Comparison of ENCODE assay signal across 25 mouse cellular contexts in genomic region chr16:73707051-73707450, GRCm38 (mm10).
A peak's percentile ranks its signal among the peaks of the same experiment; 100 is the strongest.
DNase-seq lines count a peak whose midpoint lies in the region; ATAC-seq and TF ChIP-seq lines count a peak whose summit lies in the region.
"Had no signal": no experiment of that assay in that cellular context is flagged by ENCODE, and none has a peak within 500 bp of the region (broad histone marks: within the 10 kb centered on the region; RNA-seq: fewer than 3 reads in every experiment).

No protein-coding gene starts in this region.

- no peaks in the 10 kb centered on the region for H3K27me3 ChIP-seq in forebrain, embryonic 16.5 days (replicated peaks; ENCODE audit: control insufficient read depth, insufficient read depth, low read length)
- no peaks in the 10 kb centered on the region for H3K27me3 ChIP-seq in forebrain, embryonic 12.5 days
- no peaks in the 10 kb centered on the region for H3K27me3 ChIP-seq in G1E (ENCODE audit: insufficient read depth, low read length)
- H3K27me3 ChIP-seq: CH12.LX; embryonic facial prominence, embryonic 12.5 days; heart, embryonic 13.5 days; hindbrain, embryonic 13.5 days; megakaryocyte, embryonic 14.5 days; neural tube, embryonic 15.5 days had no signal

- intact Hi-C loops in left cerebral cortex, postnatal 4 days (cut with DNase I): no loop called here

- H3K27ac ChIP-seq in forebrain, embryonic 16.5 days (ENCODE audit: low read length): no peak overlapping the region
- no peak overlapping the region for H3K27ac ChIP-seq in forebrain, embryonic 12.5 days
- H3K27ac ChIP-seq in layer of hippocampus, adult 2 months: peak overlapping the region; percentile 57; the same call in 1 of the 2 replicates
- H3K27ac ChIP-seq: embryonic facial prominence, embryonic 12.5 days; heart, embryonic 13.5 days; hindbrain, embryonic 13.5 days; neural tube, embryonic 15.5 days had no signal

- DNase-seq in left cerebral cortex, adult 11 months (ENCODE audit: low spot score): peak; percentile 4
- DNase-seq in left cerebral cortex, postnatal 4 days: no peak
- DNase-seq in G1E (ENCODE audit: low spot score): no peak
- DNase-seq in layer of hippocampus, adult 2 months (ENCODE audit: low spot score in 2 of 2): peak; percentile 37 to 67
- DNase-seq in adrenal gland, adult 8-10 months: no peak
- DNase-seq in gastrocnemius, adult 8-10 months (ENCODE audit: low spot score in 2 of 2): no peak
- DNase-seq: adrenal gland, postnatal 36 days; cerebellum, adult 9-10 months; gastrocnemius, postnatal 14 days; heart, adult 18-20 months; kidney, adult 8-10 months; kidney, postnatal 14 days; lung, adult 18-20 months; thymus, postnatal 25 days had no signal

- no peaks in the 10 kb centered on the region for H3K9me3 ChIP-seq in forebrain, embryonic 16.5 days (ENCODE audit: control insufficient read depth, low read length)
- H3K9me3 ChIP-seq in forebrain, embryonic 12.5 days: no peaks in the 10 kb centered on the region
- H3K9me3 ChIP-seq in G1E (replicated peaks): no peaks in the 10 kb centered on the region
- H3K9me3 ChIP-seq: embryonic facial prominence, embryonic 12.5 days; heart, embryonic 13.5 days; hindbrain, embryonic 13.5 days; megakaryocyte, embryonic 14.5 days; neural tube, embryonic 15.5 days had no signal

- no peaks in the 10 kb centered on the region for H3K4me1 ChIP-seq in forebrain, embryonic 16.5 days (replicated peaks; ENCODE audit: control insufficient read depth, insufficient read depth, low read length)
- H3K4me1 ChIP-seq in forebrain, embryonic 12.5 days: no peaks in the 10 kb centered on the region
- no peaks in the 10 kb centered on the region; the same call in 1 of the 2 replicates for H3K4me1 ChIP-seq in G1E (ENCODE audit: insufficient read depth, low read depth, low read length)
- H3K4me1 ChIP-seq: embryonic facial prominence, embryonic 12.5 days; heart, embryonic 13.5 days; hindbrain, embryonic 13.5 days; megakaryocyte, embryonic 14.5 days; neural tube, embryonic 15.5 days had no signal

- no peak overlapping the region for H3K4me2 ChIP-seq in forebrain, embryonic 16.5 days (ENCODE audit: low read length)
- H3K4me2 ChIP-seq in forebrain, embryonic 12.5 days: no peak overlapping the region
- H3K4me2 ChIP-seq: embryonic facial prominence, embryonic 12.5 days; heart, embryonic 13.5 days; hindbrain, embryonic 13.5 days; liver, embryonic 11.5 days; neural tube, embryonic 15.5 days had no signal

- ATAC-seq in forebrain, embryonic 16.5 days: peak; percentile 20; the same call in 1 of the 2 replicates
- no peak for ATAC-seq in forebrain, embryonic 12.5 days (ENCODE audit: low FRiP score)
- peak; percentile 17; the same call in 1 of the 2 replicates for ATAC-seq in G1E (ENCODE audit: extremely low read depth, insufficient number of reproducible peaks, low FRiP score, poor library complexity, severe bottlenecking)
- ATAC-seq: inflammation-experienced regulatory T-cells, adult 6 months; midbrain, embryonic 16.5 days had no signal

- no peak overlapping the region for H3K4me3 ChIP-seq in forebrain, embryonic 16.5 days (replicated peaks; ENCODE audit: low read length)
- H3K4me3 ChIP-seq in forebrain, embryonic 12.5 days (replicated peaks): no peak overlapping the region
- no peak overlapping the region for H3K4me3 ChIP-seq in G1E (ENCODE audit: low read depth, low read length)
- H3K4me3 ChIP-seq in layer of hippocampus, adult 2 months: no peak overlapping the region
- H3K4me3 ChIP-seq: embryonic facial prominence, embryonic 12.5 days; heart, embryonic 13.5 days; hindbrain, embryonic 13.5 days; megakaryocyte, embryonic 14.5 days; neural tube, embryonic 15.5 days had no signal

- no peak for TF ChIP-seq CTCF in G1E (IDR thresholded peaks at IDR 0.05; ENCODE audit: low read depth, low read length)
- no peak for TF ChIP-seq CTCF in layer of hippocampus, adult 2 months (conservative IDR thresholded peaks at IDR 0.05)

- H3K36me3 ChIP-seq in forebrain, embryonic 16.5 days (ENCODE audit: control insufficient read depth, insufficient read depth): no peaks in the 10 kb centered on the region
- no peaks in the 10 kb centered on the region for H3K36me3 ChIP-seq in forebrain, embryonic 12.5 days (replicated peaks)
- no peaks in the 10 kb centered on the region for H3K36me3 ChIP-seq in G1E (replicated peaks)
- H3K36me3 ChIP-seq: embryonic facial prominence, embryonic 12.5 days; heart, embryonic 13.5 days; hindbrain, embryonic 13.5 days; neural tube, embryonic 15.5 days had no signal

- WGBS in forebrain, embryonic 16.5 days: 95% methylated on average over 1 of the region's 1 CpGs
- WGBS in forebrain, embryonic 12.5 days: 91% methylated on average over 1 of the region's 1 CpGs

- no peak overlapping the region for H3K9ac ChIP-seq in forebrain, embryonic 16.5 days (replicated peaks; ENCODE audit: low read depth, low read length)
- no peak overlapping the region for H3K9ac ChIP-seq in forebrain, embryonic 12.5 days
- H3K9ac ChIP-seq: embryonic facial prominence, embryonic 12.5 days; heart, embryonic 13.5 days; hindbrain, embryonic 13.5 days; neural tube, embryonic 15.5 days had no signal

Comparison
In these comparisons a context has a peak if more than half of its experiments do, and no peak if none do; other contexts are left out.
1. DNase-seq: peak in left cerebral cortex, adult 11 months (single experiment) and layer of hippocampus, adult 2 months (2 of 2); none in left cerebral cortex, postnatal 4 days (single experiment), G1E (single experiment), adrenal gland, adult 8-10 months (single experiment) and gastrocnemius, adult 8-10 months (0 of 2).